Mouse (Mus musculus): ENCODE data around the gene Npr1. TPM values are rescaled to one million over a fixed set of nuclear protein-coding genes. Genes with fewer than 3 reads are reported as not detected.

Gene Npr1
- 10 to 100 TPM; 14.9 to 15.6 TPM for total RNA-seq (2021)
- long read RNA-seq, experiment 1, full-length matches to known transcripts = 7 of 12 reads
- long read RNA-seq, experiment 1, partial matches to known transcripts = 1 of 12 reads
- long read RNA-seq, experiment 1, other reads (novel, unspliced or antisense) = 4 of 12 reads
- long read RNA-seq, experiment 2, full-length matches to known transcripts = 3 of 7 reads
- long read RNA-seq, experiment 2, partial matches to known transcripts = 1 of 7 reads
- long read RNA-seq, experiment 2, other reads (novel, unspliced or antisense) = 3 of 7 reads

DNA sequence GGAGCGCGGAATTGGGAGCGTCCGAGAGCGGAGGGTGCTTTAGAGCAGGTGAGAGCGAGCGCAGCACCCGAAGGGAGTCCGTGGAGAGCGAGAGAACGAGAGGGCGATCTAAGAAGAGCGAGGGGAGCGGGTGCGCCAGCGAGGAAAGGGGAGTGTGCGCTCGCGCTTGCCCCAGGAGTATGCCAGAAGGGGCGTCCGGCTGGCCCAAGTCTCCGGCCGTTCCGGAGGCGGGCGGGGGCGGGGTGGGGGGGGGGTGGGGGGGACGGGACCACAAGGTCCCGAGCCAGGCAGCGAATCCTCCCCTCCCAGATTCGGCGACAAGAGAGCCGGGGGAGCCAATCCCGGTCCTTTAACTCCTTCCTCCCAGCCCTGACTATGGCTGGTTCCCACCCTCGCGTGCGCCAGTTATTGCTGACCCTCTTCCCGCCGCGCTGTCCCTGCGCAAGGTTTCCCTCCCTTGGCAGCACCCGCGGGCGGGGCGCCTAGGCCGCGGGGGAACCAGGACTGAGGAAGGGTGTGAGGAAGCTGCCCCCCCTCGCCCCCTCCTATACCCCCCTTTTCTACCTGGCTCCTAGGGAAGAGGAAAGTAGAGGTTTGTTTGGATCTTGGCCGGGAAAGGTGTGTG lies at the start of gene Npr1:
TSS of gene Npr1 (minus strand) at position 181 of the 625 bp plus-strand sequence.
- intact Hi-C loops (cut with DNase I; ENCODE audit: low total_unique reads) = loop anchor here (2.0 to 10.0 kb wide), 2 partner anchors 53 to 191 kb away; no protein-coding TSS in a partner anchor
- peak; percentile 71 for DNase-seq

DNA sequence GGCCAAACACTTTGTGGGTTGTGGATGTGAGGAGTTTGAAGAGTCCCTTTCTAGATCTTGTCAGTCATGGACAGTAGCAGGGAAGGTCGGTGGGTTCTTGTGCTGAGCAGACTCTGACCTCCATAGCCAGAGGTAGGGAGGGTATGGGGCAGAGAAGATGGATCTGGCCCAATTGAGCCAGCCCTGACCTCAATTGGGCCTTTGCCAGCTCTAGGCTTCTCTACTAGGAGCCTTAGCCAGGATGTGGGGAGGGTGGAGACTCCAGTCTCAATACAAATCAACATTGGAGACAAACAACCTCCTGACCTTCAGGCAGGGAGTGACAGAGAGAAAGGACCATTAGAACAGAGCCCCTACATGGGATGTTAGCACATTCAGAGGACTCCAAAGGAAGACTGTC lies 49.6 kb upstream of the Npr1 start:
- DNase-seq = peak; percentile 45
- intact Hi-C loops (cut with DNase I; ENCODE audit: low total_unique reads) = no loop called here

DNA sequence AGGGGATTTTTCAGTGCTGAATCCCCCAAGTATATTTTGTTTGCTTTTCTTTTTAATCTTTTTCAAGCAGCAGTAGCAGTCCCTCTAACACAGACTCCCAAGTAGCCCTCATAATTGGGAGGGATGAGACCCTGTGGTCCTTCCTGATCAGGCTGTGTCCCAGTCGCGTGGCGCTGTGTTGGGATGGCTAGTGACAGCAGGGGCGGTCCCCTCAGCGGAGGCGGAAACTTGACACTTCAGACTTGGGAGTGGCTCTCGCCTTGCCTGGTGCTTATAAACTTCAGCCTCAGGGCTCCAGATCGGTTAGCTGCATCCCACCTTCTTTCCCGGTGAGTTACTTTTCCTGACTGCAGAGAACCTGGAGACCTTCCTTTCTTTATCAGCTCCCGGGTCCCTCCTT lies 49.0 kb upstream of the Npr1 start:
- intact Hi-C loops (cut with DNase I; ENCODE audit: low total_unique reads) = no loop called here
- peak; percentile 74 for DNase-seq

DNA sequence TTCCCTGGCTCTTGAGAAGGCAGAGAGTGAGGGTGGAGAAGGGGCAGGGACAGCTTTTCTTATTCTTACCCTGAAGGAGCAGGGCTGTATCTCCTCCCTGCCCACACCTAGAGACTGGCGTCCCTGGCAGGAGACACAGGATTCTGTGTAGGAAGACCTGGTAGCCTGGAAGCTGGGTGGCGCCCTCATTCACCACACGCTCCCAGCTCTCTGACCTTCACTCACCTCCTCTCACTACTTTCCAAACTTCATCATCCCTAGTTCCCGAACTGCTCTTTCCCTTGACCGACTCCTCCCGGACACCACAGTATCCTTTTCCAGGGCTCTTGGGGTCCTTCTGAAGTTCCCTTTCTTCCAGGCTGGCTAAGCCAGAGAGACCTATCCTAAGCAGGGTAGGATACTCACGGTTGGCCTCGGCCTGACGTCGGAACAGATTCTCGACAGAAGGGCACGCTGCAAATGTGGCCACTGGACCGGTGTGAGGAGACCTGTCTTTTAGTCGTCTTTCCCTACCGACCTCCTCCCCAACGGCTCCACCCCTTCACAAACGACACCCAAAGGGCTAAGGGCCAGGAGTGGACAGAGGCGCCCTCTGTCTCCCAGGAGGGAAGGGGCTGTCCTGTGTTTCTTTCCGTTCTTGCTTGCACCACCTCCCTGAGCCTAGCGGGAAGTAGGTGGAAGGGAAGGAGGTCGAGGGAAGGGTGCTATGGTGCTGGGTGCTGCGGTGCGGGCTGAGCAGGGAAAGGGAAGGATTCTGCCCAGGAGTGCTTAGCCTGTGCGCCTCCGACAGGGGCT lies 48.3 kb upstream of the Npr1 start, which contains the start of the genes S100a1 and S100a13:
TSS of gene S100a1 (minus strand) at position 597 of the 795 bp plus-strand sequence.
TSS of gene S100a13 (plus strand) at position 640 of the 795 bp plus-strand sequence.
- intact Hi-C loops (cut with DNase I; ENCODE audit: low total_unique reads) = no loop called here
- DNase-seq = peak; percentile 68

DNA sequence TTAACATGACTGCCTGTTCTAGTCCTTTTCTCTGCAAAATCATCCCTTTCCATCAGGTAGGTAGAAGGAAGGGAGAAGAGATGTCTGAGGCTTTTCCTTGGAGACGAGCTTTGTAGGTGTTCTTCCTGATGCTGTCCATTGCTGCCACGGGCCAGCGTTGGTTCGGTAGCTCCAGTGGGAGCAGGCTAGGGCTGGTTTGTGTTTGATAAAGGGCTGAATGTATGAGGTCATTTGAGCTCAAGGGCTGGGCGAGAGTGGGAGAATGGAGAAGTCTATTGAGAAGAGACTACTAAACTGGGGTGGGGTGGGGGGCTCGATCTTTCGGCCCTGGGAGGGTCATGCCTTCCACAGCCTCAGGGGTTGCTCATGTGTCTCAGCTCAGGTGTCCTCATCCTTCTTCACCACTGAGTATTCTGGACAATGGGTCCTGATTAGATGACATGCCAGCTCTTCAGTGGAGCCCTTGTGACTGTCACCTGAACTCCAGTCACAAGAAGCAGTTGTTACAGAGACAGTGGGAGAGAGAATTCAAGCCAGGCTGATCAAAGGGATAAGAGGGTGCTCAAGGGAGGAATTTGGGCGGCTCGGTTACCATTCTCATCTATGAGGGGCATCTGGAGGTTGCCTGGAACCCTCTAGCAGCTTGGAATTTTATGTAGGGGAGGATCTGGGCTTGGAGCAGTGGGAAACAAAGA lies 47.4 kb upstream of the Npr1 start:
- DNase-seq = no peak
- intact Hi-C loops (cut with DNase I; ENCODE audit: low total_unique reads) = no loop called here

DNA sequence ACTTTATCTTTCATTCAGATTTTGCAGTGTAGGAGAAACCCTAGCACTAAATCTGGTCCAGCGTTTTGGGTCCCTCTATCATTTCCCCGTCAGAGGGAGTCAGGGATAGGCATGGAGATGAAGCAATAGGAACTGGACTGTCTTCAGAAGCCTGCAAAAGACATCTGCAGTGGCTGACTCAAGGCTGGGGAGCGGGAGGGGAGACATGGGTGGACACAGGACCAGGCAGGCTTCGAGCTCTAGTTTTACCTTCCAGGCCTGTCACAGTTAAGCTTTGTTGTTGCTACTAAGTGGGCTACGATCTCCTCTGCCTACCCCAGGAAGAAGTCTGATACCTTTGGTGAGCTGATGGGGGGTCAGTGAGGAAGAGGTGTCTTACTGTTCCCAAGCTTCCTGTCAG lies 46.6 kb upstream of the Npr1 start:
- intact Hi-C loops (cut with DNase I; ENCODE audit: low total_unique reads) = no loop called here
- DNase-seq = no peak

DNA sequence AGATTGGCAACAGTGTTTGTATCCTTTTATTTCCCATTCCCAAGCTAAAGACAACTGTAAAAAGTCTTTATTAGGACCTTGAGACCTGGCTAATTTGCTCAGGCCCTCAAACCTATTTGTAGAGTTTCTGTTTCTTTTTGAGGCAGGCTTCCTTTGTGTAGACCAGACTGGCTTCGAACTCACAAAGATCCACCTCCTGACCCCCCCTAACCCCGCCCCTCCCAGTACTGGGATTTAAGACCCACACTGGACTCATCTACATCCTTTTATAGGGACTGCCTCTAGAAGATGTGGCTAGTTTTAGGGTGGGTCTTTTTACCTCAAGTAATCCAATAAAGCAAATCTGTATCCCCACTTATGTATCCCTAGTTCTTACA lies 44.1 kb upstream of the Npr1 start:
- intact Hi-C loops (cut with DNase I; ENCODE audit: low total_unique reads) = no loop called here
- no peak for DNase-seq

DNA sequence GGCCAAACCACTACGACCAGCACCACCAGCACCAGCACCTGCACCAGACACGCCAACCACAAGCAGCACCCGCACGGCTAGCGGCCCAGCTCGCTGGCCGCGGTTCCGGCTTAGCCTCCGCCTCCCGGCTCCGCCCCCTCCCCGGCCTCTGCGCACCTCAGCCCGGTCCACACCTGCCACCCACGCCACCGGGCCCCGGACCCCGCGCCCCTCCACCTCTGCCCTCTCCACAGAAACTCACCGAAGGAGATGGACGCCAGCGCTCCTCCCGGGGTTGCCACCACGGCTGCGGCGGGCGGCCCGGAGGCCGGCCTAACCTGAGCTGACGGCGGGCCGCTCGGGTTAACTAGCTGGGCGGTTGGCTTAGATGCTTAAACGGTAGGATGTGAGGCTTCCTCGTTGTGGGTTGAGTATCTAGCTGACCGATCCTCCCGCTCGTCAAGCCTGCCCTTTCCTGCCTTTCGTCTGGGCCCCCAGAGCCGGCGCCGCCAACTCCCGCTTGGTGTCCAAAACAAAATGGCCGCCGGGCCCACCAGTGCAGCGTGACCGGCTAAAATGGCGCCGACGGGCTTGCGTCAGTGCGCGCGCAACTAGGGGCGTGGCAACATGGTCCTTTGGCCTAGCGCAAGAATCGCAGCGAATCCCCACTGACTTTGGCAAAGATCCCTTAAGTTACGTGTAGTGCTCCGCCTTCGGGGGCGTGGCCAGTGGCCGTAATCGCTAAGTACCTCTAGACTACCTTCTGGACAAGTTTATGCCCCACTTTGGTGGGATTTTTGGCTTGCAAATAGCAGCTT lies 43.5 kb upstream of the Npr1 start, which contains the start of gene Chtop:
TSS of gene Chtop (minus strand) at position 549 of the 797 bp plus-strand sequence.
- intact Hi-C loops (cut with DNase I; ENCODE audit: low total_unique reads) = no loop called here
- DNase-seq = peak; percentile 100

DNA sequence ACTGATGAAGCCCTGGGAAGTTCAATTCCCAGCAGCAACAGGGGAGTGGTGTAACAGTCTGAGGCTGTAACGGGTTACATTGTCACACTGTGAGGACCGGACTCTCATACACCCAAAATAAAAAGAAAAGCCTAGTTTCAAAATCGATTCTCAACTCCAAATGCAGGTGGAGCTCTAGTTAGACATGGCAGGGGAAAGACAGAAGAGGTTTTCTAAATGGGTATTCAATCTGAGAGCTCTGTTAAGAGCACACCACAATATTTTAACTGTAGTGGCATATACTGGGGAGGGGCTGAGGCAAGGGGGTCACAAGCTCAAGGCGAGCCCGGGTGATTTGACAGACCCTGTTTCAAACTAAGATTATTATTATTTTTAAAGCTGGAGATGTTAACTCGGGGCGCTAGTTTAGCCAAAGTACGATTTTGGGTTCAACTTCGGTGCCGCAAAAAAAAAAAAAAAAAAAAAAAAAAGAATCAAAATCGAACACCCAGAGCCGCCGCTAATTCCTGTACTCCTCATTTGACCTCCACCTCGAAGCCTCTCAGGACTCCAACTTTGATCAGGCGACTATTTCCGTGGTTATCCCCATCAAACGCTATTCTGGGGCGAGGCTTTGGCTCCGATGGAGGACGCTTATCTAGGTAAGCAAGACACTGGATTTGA lies 42.8 kb upstream of the Npr1 start:
- intact Hi-C loops (cut with DNase I; ENCODE audit: low total_unique reads) = no loop called here
- no peak for DNase-seq

DNA sequence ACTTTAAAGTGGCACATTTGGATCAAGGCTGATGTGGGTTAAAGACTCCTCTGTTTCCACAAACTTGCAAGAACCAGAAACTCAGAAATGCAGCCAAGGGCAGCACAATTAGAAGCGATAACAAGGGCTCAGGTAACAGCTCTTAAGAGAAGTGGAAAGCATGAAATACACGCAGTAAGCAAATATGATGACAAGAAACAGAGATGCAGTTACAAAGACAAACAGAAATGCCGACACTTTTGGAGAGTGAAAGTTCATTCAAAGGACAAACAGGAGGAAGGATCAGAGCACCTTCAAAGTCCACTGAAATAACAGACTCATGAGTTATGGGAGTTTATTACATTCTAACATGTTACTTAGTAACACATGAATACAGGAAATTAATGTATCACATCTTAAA lies 40.7 kb upstream of the Npr1 start:
- intact Hi-C loops (cut with DNase I; ENCODE audit: low total_unique reads) = no loop called here
- DNase-seq = no peak

DNA sequence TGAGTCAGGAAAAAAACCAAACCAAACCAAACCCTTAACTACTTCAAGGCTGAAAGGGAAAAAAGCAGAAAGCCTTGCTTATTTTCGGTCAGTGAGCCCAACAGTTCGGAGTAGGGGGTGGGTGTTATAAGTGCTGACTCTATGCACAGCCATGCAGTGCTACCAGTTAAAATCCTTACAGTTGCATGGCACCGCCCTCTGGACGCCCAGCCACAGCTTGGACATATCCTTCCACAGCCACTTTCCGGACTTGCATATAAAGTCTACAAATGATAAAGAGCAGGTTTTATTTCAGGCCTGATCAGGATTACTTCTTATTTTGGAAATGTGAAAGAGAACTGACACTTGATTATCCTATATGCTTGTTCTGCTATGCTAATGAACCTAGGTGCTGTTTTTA lies 39.5 kb upstream of the Npr1 start:
- no peak for DNase-seq
- intact Hi-C loops (cut with DNase I; ENCODE audit: low total_unique reads) = no loop called here

DNA sequence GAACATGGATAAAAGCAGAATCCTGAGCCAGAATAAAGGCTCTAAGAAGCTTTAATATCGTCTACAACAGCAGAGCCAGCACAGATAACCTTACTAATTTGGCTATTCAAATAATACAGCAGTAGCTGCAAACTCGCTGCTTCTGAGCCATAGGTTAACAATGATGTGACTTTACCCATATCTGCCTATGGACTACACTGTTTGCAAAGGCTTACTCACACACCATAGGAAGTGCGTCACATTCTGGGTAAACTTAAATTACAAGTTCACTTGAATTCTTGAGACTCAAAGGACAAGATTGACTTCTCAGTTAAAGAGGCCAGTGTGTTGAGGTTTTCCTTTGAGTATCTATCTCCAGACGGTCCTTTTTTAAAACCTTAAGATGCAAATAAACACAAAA lies 37.8 kb upstream of the Npr1 start:
- intact Hi-C loops (cut with DNase I; ENCODE audit: low total_unique reads) = no loop called here
- no peak for DNase-seq

DNA sequence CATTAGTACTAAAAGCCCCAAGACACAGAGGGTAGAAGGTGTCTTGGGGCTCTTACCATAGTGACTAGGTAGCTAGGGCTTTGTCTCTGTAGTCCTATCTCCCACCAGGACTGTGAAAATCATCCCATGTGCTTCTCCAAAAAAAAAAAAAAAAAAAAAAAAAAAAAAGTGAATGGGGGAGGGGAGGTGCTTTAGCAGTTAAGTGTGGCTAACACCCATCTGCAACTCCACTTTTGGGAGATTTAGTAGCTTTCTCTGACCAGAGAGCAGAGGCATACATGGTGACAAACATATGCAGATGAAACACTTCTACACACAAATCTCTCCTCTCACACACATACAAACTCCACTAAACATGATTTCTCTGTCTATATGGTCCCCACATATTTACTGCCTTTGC lies 31.9 kb upstream of the Npr1 start:
- no peak for DNase-seq
- intact Hi-C loops (cut with DNase I; ENCODE audit: low total_unique reads) = no loop called here

DNA sequence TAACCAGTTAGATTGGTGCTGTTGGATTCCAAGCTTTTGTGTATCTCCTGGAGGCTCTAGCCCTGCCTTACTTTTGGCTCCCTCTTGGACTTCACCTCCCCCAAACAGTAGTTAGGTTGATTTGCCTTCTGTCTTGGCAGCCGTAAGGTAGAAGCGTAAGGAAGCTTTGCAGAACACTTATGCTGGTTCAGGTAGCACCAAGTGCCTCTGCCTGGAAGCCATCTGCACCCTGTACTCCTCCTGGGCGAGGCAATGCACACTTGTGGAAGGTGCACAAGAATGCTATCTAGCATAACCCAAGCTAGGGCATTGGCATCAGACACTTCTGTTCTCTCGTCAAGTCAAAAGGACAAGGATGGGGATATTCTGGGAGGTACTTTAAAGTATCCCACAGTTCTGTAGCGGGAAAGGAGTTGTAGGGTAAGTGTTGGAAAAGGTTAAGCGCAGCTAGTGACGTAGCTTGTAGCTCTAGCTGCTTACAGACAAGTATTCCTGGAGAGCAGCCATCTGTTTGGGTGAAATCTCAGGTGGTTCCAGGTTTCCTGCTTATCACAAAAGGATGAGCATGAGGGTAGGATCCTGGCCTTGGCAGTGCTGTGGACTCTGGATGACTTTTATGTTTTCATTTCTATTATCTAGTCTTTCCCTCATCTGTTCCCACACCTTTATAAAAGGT lies 30.3 kb upstream of the Npr1 start:
- intact Hi-C loops (cut with DNase I; ENCODE audit: low total_unique reads) = no loop called here
- DNase-seq = no peak

DNA sequence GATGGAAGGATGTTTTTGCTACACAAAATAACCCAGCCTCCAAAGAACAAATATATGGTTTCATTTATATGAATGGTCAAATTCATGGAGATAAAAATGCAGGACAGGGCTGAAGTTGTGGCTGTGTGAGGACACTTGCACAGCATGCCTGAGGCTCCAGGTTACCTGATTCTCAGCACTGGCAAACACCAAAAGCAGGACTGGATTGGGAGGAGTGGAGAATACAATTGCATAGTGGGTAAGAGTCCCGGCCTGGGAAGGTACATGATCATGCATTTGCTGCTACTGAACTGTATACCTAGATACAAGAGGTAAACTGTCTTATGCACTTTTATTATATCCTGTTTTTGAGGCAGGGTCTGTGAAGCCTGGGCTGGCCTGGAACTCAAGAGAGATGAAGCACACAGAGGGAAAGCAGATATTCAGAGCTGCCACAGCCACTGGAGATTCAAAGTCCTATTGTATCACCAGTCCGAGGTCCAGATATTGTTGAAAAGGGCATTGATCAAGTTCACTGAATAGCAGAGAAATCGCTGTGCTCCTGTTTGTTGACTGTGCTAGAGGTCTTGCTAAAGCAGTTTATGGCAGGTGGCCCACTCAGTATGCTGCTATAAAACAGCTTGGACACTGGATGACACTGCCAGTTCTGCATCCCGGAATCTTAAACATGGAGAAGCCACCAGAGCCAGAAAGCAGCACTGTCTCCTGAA lies 28.3 kb upstream of the Npr1 start:
- DNase-seq = no peak
- intact Hi-C loops (cut with DNase I; ENCODE audit: low total_unique reads) = no loop called here

DNA sequence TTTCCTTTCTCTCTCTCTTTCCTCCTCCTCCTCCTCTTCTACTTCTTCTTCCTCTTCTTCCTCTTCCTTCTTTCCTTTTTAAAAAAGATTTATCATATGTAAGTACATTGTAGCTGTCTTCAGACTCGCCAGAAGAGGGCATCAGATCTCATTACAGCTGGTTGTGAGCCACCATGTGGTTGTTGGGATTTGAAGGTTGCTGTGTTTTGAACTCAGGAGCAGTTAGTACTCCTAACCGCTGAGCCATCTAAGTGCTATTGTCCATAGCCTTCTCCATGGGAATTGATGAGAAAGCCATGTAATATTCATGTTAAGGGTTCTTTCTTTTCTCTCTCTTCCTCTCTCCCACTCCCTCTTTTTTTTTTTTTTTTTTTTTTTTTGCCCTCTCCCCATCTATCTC lies 25.7 kb upstream of the Npr1 start:
- no peak for DNase-seq
- intact Hi-C loops (cut with DNase I; ENCODE audit: low total_unique reads) = no loop called here

DNA sequence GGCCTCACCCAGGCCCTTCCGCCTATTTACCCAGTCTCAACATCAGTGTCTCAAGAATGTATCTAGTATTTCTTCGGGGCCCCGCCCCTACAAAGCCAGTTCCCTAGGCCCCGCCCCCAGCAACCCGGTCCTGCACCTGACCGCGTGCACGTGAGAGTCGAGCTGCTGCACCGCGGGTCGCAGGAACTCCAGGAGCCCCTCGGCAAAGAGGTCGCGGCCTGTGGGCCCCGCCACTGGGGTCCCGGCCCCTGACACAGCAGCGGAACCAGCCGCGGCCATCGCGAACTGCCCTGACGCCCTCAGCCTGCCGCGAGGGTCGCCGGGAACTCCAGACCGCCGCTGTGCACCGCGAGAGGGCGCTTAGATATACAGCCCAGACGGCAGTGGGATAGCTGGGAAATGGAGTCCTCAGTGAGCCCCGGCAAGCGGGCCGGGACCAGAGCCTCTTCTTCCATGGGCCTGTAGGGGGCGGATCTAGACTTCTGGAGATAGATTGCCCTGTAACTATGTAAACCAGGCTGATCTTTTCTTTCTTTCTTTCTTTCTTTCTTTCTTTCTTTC lies 25.1 kb upstream of the Npr1 start, which contains the start of gene Snapin:
TSS of gene Snapin (minus strand) at position 338 of the 561 bp plus-strand sequence.
- intact Hi-C loops (cut with DNase I; ENCODE audit: low total_unique reads) = no loop called here

More for the DNA sequence above, 25.1 kb upstream of the Npr1 start, which contains the start of gene Snapin:
- DNase-seq = peak; percentile 95

Measured in gastrocnemius, postnatal 14 days (tissue).